Mouse (Mus musculus) lung, adult 2 months (tissue): ENCODE measurements at regions not wholly inside any gene's neighbourhood (a gene's known extent, or its start where the extent isn't known, plus 50 kb on each side); places are given as distances from the start of the nearest gene placed in this dataset.

ENCODE experiments used
- CTCF ChIP-seq: fragments of 200-500 bp; IDR thresholded peaks from 2 replicates; pipeline ENCODE4 v1.5.1; 2011; ENCODE audit warnings: mild to moderate bottlenecking, low read length, control low read depth; ENCODE audit not compliant: insufficient read depth
- POLR2A ChIP-seq: fragments of 200-500 bp; IDR thresholded peaks from 2 replicates; pipeline ENCODE4 v1.6.1; 2011; ENCODE audit warnings: low read depth, mild to moderate bottlenecking, control low read depth, low read length, borderline replicate concordance; ENCODE audit errors: extremely low read depth

DNA sequence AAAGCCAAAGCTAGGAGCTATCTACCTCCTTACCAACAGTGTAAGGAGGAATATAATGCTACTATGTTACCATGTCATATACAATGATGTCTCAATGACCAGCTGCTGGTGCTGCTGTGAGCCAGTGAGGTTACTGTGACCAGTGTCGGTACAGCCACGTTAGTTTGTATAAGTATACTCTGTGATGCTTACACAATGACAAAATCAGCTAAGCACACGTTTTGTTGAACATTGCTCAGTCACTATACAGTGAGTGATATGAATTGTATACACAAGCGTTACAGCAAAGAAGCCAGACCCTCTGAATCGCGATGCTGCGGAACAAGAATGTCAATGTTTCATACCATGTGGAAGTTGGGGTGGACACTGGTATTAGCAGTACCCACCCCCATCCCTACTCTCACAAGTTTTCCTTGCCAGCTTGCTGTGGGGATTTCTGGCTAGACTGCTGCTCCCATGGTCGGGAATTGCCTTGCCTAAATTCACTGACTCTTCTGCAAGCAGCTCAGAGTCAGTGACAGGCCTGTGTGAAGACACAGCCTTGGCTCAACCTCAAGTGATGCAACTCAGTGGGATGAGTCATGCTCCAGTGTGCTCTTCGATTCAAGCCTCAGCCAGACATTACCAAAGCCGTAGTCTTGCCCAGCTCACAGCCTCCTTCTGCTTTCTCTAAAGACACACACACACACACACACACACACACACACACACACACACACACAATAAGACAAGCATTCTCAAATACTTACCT lies 96.5 kb upstream of the Plcb4 start:
- no peak for TF ChIP-seq CTCF
- 0 out of 2 replicates have a peak, but pooled peaks have one; percentile 12 for TF ChIP-seq POLR2A
